Mouse (Mus musculus): ENCODE results near the gene Tmigd3. TPM values are rescaled to one million over a fixed set of nuclear protein-coding genes. Genes with fewer than 3 reads are reported as not detected.

Tmigd3 gene
- total and polyA plus RNA-seq, 3 experiments: 0.05 to 5.5 TPM; not detected in 1

DNA sequence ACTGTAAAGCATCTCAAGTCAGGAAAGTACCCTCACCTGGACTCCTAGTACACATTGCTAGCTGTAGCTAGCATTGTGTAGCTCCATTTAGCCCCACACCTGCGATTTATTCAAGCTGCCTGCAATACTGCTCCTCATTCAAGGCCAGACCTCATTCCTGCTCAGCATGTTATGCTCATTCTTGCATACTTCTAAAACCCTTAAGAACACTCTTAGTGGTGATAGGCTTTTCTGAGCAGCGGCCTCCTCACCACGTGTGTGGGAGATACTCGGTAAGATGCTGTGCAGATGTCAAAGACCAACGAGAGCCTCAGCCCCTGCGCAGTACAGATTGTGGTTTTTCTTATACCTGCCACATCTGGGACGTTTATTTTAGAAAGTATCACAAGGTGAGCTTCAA, 59.1 kb downstream of the Tmigd3 start:
- DNase-seq (ENCODE audit: low spot score): no peak
- peaks cover 48% of the 10 kb centered on the region for H3K36me3 ChIP-seq (replicated peaks)
- no peak for ATAC-seq (ENCODE audit: extremely low read depth, insufficient number of reproducible peaks, low FRiP score, poor library complexity, severe bottlenecking)
- H3K4me3 ChIP-seq (ENCODE audit: low read depth, low read length): no peak overlapping the region
- no peak for TF ChIP-seq GATA1 (IDR thresholded peaks at IDR 0.05; ENCODE audit: borderline replicate concordance, low read length)
- TF ChIP-seq POLR2AphosphoS5 (IDR thresholded peaks at IDR 0.05; ENCODE audit: insufficient replicate concordance, low read depth, low read length): no peak
- TF ChIP-seq GATA2 (IDR thresholded peaks at IDR 0.05; ENCODE audit: borderline replicate concordance, low read depth, low read length): no peak
- TF ChIP-seq TAL1 (conservative IDR thresholded peaks at IDR 0.05; ENCODE audit: low read depth, low read length): no peak
- no peak for TF ChIP-seq CTCF (IDR thresholded peaks at IDR 0.05; ENCODE audit: low read depth, low read length)
- H3K9me3 ChIP-seq (replicated peaks): no peaks in the 10 kb centered on the region
- no peaks in the 10 kb centered on the region for H3K27me3 ChIP-seq (ENCODE audit: insufficient read depth, low read length)
- H3K4me1 ChIP-seq (ENCODE audit: insufficient read depth, low read depth, low read length): peaks cover 63% of the 10 kb centered on the region

DNA sequence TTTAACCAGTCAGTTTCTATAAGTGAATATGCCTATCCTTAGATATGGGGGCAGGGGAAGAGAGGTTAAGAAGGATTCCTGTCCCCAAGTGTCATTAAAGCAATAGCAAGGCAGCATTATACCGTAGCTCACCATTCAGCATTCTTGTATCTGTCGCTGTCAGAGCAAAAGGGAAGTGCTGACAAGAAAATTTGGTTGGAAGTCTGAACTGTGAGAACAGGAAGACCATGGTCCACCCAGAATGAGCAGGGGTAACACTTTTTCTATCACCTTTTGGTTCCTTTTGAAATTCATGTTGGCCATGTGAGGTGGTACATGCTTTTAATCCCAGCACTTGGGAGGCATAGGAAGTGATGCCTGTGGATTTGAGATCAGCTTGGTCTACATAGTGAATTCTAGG, 60.4 kb downstream of the Tmigd3 start:
- no peak for ATAC-seq (ENCODE audit: extremely low read depth, insufficient number of reproducible peaks, low FRiP score, poor library complexity, severe bottlenecking)
- H3K4me3 ChIP-seq (ENCODE audit: low read depth, low read length): no peak overlapping the region

GRCm38 (mm10) chr3:105932240-105933071, 61.8 kb downstream of the Tmigd3 start, which contains the start of gene I830077J02Rik:
TSS of gene I830077J02Rik (minus strand) at chr3:105932664.
- ATAC-seq (ENCODE audit: extremely low read depth, insufficient number of reproducible peaks, low FRiP score, poor library complexity, severe bottlenecking) (peak; percentile 87), DNase-seq (ENCODE audit: low spot score) (peak; percentile 56)
- H3K4me3 ChIP-seq (ENCODE audit: low read depth, low read length): peak within 1 kb of the TSS; percentile 62
- no peaks in the 10 kb centered on the region for H3K27me3 ChIP-seq (ENCODE audit: insufficient read depth, low read length)
- H3K36me3 ChIP-seq (replicated peaks): peaks cover 40% of the 10 kb centered on the region
- H3K4me1 ChIP-seq (ENCODE audit: insufficient read depth, low read depth, low read length): peaks cover 43% of the 10 kb centered on the region
- 0 out of 2 replicates have a peak, but pooled peaks have one; percentile 25 for TF ChIP-seq TAL1 (conservative IDR thresholded peaks at IDR 0.05; ENCODE audit: low read depth, low read length)
- TF ChIP-seq GATA1 (IDR thresholded peaks at IDR 0.05; ENCODE audit: borderline replicate concordance, low read length): no peak
- no peak for TF ChIP-seq CTCF (IDR thresholded peaks at IDR 0.05; ENCODE audit: low read depth, low read length)
- H3K9me3 ChIP-seq (replicated peaks): no peaks in the 10 kb centered on the region

More for the DNA sequence above, 60.4 kb downstream of the Tmigd3 start:
- no peak for TF ChIP-seq CTCF (IDR thresholded peaks at IDR 0.05; ENCODE audit: low read depth, low read length)
- TF ChIP-seq GATA1 (IDR thresholded peaks at IDR 0.05; ENCODE audit: borderline replicate concordance, low read length): no peak
- TF ChIP-seq GATA2 (IDR thresholded peaks at IDR 0.05; ENCODE audit: borderline replicate concordance, low read depth, low read length): no peak
- no peak for TF ChIP-seq TAL1 (conservative IDR thresholded peaks at IDR 0.05; ENCODE audit: low read depth, low read length)
- no peaks in the 10 kb centered on the region for H3K9me3 ChIP-seq (replicated peaks)
- H3K4me1 ChIP-seq (ENCODE audit: insufficient read depth, low read depth, low read length): peaks cover 53% of the 10 kb centered on the region
- H3K36me3 ChIP-seq (replicated peaks): peaks cover 43% of the 10 kb centered on the region
- DNase-seq (ENCODE audit: low spot score): no peak
- no peaks in the 10 kb centered on the region for H3K27me3 ChIP-seq (ENCODE audit: insufficient read depth, low read length)

DNA sequence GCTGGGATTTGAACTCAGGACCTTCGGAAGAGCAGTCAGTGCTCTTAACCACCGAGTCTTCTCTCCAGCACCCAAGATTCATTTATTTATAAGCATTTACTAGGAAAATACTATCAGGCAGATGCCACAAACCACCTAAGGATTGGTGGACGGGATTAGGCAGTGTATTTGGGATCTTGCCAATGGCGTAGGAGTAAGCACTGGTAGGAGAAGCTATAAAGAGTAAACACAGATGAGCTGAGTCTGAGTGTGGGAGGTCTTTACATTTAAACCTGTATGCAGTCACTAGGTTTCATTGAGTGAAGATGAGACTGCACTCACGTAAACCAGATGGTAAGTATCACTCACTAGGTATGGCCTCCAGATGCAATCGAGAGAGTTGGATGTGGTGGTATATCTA, 63.2 kb downstream of the Tmigd3 start:
- Histone ChIP-seq H3K27me3 (ENCODE audit: insufficient read depth, low read length) (no peaks in the 10 kb centered on the region), H3K36me3 (replicated peaks) (peaks cover 31% of the 10 kb centered on the region), H3K4me3 (ENCODE audit: low read depth, low read length) (no peak overlapping the region), H3K4me1 (ENCODE audit: insufficient read depth, low read depth, low read length) (peaks cover 28% of the 10 kb centered on the region), H3K9me3 (replicated peaks) (no peaks in the 10 kb centered on the region)
- no peak for DNase-seq (ENCODE audit: low spot score)
- no peak for ATAC-seq (ENCODE audit: extremely low read depth, insufficient number of reproducible peaks, low FRiP score, poor library complexity, severe bottlenecking)
- TF ChIP-seq POLR2AphosphoS5 (IDR thresholded peaks at IDR 0.05; ENCODE audit: insufficient replicate concordance, low read depth, low read length): no peak
- TF ChIP-seq CTCF (IDR thresholded peaks at IDR 0.05; ENCODE audit: low read depth, low read length): no peak
- no peak for TF ChIP-seq TAL1 (conservative IDR thresholded peaks at IDR 0.05; ENCODE audit: low read depth, low read length)
- TF ChIP-seq GATA2 (IDR thresholded peaks at IDR 0.05; ENCODE audit: borderline replicate concordance, low read depth, low read length): no peak
- no peak for TF ChIP-seq GATA1 (IDR thresholded peaks at IDR 0.05; ENCODE audit: borderline replicate concordance, low read length)

DNA sequence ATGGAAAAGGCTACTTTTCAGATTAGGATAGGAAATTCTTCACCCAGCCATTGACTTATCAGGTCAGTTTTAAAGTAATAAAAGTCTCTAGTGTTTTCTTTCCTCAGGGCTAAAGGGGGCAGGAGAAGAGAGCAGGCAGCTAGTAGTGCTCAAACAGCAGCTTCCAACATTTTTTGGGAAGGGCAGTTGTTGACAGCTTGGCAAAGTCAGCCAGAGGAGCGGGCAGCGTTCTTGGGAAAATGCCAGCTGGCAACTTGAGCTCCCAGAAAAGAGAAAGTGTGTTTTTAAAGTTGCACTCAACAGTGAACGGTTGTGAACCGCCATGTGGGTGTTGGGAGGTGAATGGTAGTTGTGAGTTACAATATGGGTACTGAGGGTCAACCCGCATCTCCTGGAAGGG, 64.3 kb downstream of the Tmigd3 start:
- peaks cover 20% of the 10 kb centered on the region for H3K4me1 ChIP-seq (ENCODE audit: insufficient read depth, low read depth, low read length)
- no peak overlapping the region for H3K4me3 ChIP-seq (ENCODE audit: low read depth, low read length)
- H3K36me3 ChIP-seq (replicated peaks): peaks cover 28% of the 10 kb centered on the region
- no peaks in the 10 kb centered on the region for H3K27me3 ChIP-seq (ENCODE audit: insufficient read depth, low read length)
- H3K9me3 ChIP-seq (replicated peaks): no peaks in the 10 kb centered on the region
- DNase-seq (ENCODE audit: low spot score): no peak
- ATAC-seq (ENCODE audit: extremely low read depth, insufficient number of reproducible peaks, low FRiP score, poor library complexity, severe bottlenecking): no peak
- TF ChIP-seq GATA2 (IDR thresholded peaks at IDR 0.05; ENCODE audit: borderline replicate concordance, low read depth, low read length) (no peak), POLR2AphosphoS5 (IDR thresholded peaks at IDR 0.05; ENCODE audit: insufficient replicate concordance, low read depth, low read length) (no peak), CTCF (IDR thresholded peaks at IDR 0.05; ENCODE audit: low read depth, low read length) (no peak)

GRCm38 (mm10) chr3:105936111-105936510, 65.4 kb downstream of the Tmigd3 start:
- no peak for ATAC-seq (ENCODE audit: extremely low read depth, insufficient number of reproducible peaks, low FRiP score, poor library complexity, severe bottlenecking)

More at GRCm38 (mm10) chr3:105936111-105936510, 65.4 kb downstream of the Tmigd3 start:
- DNase-seq (ENCODE audit: low spot score): no peak
- TF ChIP-seq TAL1 (conservative IDR thresholded peaks at IDR 0.05; ENCODE audit: low read depth, low read length): no peak
- no peak for TF ChIP-seq CTCF (IDR thresholded peaks at IDR 0.05; ENCODE audit: low read depth, low read length)
- no peak for TF ChIP-seq GATA1 (IDR thresholded peaks at IDR 0.05; ENCODE audit: borderline replicate concordance, low read length)
- TF ChIP-seq POLR2AphosphoS5 (IDR thresholded peaks at IDR 0.05; ENCODE audit: insufficient replicate concordance, low read depth, low read length): no peak
- no peak for TF ChIP-seq GATA2 (IDR thresholded peaks at IDR 0.05; ENCODE audit: borderline replicate concordance, low read depth, low read length)
- Histone ChIP-seq H3K4me1 (ENCODE audit: insufficient read depth, low read depth, low read length) (peaks cover 16% of the 10 kb centered on the region), H3K9me3 (replicated peaks) (no peaks in the 10 kb centered on the region), H3K36me3 (replicated peaks) (peaks cover 35% of the 10 kb centered on the region), H3K27me3 (ENCODE audit: insufficient read depth, low read length) (no peaks in the 10 kb centered on the region), H3K4me3 (ENCODE audit: low read depth, low read length) (no peak overlapping the region)

Measured in G1E (cell line).